Mouse (Mus musculus) neural tube, embryonic 13.5 days (tissue): ENCODE measurements at regions not wholly inside any gene's neighbourhood (a gene's known extent, or its start where the extent isn't known, plus 50 kb on each side); places are given as distances from the start of the nearest gene placed in this dataset.

Source experiments
- ATAC-seq: fragments of 200-750 bp; cut with Nextera tagmentation; 2 replicates; pipeline ENCODE4 v1.8.0; 2017; ENCODE audit warnings: low read depth, mild to moderate bottlenecking, moderate TSS enrichment, moderate library complexity
- H3K27ac ChIP-seq: fragments of 300-500 bp; sonication (generic); replicated peaks from 2 replicates; pipeline ENCODE4 v1.5.1; 2015; ENCODE audit warnings: moderate library complexity, mild to moderate bottlenecking, inconsistent platforms
- H3K27me3 ChIP-seq: fragments of 300-500 bp; sonication (generic); 2 replicates; pipeline ENCODE4 v1.6.1; 2015; ENCODE audit warnings: mild to moderate bottlenecking, inconsistent platforms
- H3K36me3 ChIP-seq: fragments of 300-500 bp; sonication (generic); 2 replicates; pipeline ENCODE4 v1.6.1; 2015; ENCODE audit warnings: mild to moderate bottlenecking, inconsistent platforms
- H3K4me1 ChIP-seq: fragments of 300-500 bp; sonication (generic); replicated peaks from 2 replicates; pipeline ENCODE4 v1.6.1; 2015; ENCODE audit warnings: inconsistent platforms
- H3K4me2 ChIP-seq: fragments of 300-500 bp; sonication (generic); 2 replicates; pipeline ENCODE4 v1.6.1; 2015; ENCODE audit warnings: inconsistent platforms, mild to moderate bottlenecking, moderate library complexity
- H3K4me3 ChIP-seq: fragments of 300-500 bp; sonication (generic); 2 replicates; pipeline ENCODE4 v1.5.1; 2015; ENCODE audit warnings: mild to moderate bottlenecking, inconsistent platforms
- H3K9ac ChIP-seq: fragments of 300-500 bp; sonication (generic); 2 replicates; pipeline ENCODE4 v1.6.1; 2015; ENCODE audit warnings: moderate library complexity, mild to moderate bottlenecking, inconsistent platforms
- H3K9me3 ChIP-seq: fragments of 300-500 bp; sonication (generic); 2 replicates; pipeline ENCODE4 v1.6.1; 2016; ENCODE audit warnings: inconsistent platforms
- WGBS: fragments of 180-500 bp; shearing (Covaris S2); methylation state at CpG from one replicate; pipeline ENCODE4 v1.1.7; 2015; 5-methylcytosine and 5-hydroxymethylcytosine counted together

DNA sequence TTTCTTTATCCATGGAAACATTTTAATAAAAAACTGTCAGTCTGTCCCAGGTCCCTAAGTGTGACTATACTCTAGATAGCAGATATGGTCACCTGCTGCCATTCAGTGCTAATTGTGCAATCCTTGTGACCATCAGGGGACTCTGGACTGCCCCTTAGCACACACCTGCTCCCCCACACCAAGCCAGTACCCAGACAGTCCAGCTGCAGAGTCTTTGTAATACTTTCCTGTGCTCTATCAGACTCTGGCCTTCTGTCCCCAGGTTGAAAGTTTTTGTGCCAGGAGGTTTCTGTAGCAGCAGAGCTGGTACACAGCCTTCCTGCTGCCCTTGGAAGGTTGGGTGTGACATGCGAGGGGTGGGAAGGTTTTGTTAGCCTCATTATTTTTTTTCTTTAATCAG is 366.9 kb upstream of the Gm10131 start:
- WGBS = 84% methylated on average over 1 of the region's 1 CpGs
- Histone ChIP-seq H3K27me3 (no peaks in the 10 kb centered on the region), H3K4me3 (no peak overlapping the region), H3K9me3 (no peaks in the 10 kb centered on the region), H3K4me2 (no peak overlapping the region), H3K4me1 (peaks cover 5% of the 10 kb centered on the region; the same call in 1 of the 2 replicates), H3K27ac (no peak overlapping the region), H3K9ac (no peak overlapping the region), H3K36me3 (no peaks in the 10 kb centered on the region)
- no peak for ATAC-seq

DNA sequence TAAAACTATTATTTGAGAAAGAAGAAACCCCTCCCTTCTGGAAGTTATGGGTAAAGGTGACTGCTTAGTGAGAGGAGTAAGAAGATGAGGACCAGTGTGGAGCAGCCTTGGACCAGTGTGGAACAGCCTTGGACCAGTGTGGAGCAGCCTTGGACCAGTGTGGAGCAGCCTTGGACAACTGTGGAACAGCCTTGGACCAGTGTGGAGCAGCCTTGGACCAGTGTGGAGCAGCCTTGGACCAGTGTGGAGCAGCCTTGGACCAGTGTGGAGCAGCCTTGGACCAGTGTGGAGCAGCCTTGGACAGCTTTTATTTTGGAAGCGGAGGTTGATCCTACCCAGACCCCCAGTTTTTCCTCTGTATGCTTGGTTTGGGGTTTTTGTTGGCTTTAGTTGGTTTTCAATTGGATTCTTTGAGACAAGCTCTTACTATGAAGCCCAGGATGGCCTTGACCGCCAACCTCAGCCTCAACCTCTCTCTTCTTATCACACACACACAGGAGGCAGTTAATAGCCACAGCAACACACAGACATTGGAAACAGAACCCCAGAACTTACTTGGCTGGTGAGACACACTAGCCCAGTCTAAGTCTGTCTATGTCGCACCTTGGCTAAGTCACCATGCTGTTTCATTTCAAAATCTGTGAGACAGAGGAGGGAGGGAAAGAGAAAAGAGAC is 364.7 kb upstream of the Gm10131 start:
- H3K36me3 ChIP-seq = no peaks in the 10 kb centered on the region

DNA sequence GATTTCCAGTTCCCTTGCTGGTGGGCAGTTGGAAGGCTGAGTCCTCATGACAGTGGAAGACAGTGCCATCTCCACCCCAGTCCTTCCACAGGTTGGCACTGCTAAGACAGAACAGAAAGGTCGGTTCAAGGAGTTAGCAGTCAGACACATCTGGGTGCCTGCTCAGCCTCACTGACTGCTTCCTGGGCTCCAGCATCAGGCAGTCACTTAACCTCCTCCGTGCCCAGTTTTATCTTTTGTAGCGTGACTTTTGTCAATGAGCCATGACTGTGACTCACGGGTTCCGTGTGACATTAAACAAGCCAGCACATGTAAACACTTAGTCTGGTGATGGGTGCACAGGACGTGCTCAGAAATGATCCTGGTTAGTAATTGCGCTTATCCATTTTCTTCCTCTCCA is 363.1 kb upstream of the Gm10131 start:
- H3K4me2 ChIP-seq = no peak overlapping the region
- H3K9ac ChIP-seq = no peak overlapping the region
- no peaks in the 10 kb centered on the region for H3K36me3 ChIP-seq
- H3K4me1 ChIP-seq = peaks cover 19% of the 10 kb centered on the region
- no peak overlapping the region for H3K27ac ChIP-seq
- no peak for ATAC-seq
- 71% methylated on average over 7 of the region's 7 CpGs for WGBS
- no peak overlapping the region for H3K4me3 ChIP-seq
- no peaks in the 10 kb centered on the region for H3K27me3 ChIP-seq
- no peaks in the 10 kb centered on the region for H3K9me3 ChIP-seq

More for the DNA sequence above, 364.7 kb upstream of the Gm10131 start:
- Histone ChIP-seq H3K9me3 (no peaks in the 10 kb centered on the region), H3K9ac (no peak overlapping the region), H3K4me1 (peaks cover 19% of the 10 kb centered on the region), H3K27ac (no peak overlapping the region), H3K4me2 (no peak overlapping the region), H3K4me3 (no peak overlapping the region), H3K27me3 (no peaks in the 10 kb centered on the region)
- 97% methylated on average over 3 of the region's 3 CpGs for WGBS
- ATAC-seq = no peak

DNA sequence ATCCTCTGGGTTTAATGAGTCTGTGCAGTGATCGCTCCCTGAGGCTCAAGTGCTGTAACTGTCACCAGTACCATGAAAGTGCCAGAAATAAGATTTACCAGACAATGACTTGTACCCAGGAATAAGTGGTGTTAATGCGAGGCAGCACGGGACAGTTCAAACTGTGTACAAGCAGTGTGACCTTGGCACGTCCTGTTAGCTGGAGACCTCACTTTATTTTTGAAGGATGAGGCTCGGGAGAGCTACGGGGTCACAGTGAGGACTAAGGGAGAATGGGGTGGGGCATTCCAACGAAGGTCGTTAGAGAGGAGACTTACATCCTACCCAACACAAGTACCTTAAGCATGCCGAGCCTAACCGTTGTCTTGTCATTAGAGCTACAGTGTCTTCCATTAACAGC is 362.2 kb upstream of the Gm10131 start:
- Histone ChIP-seq H3K4me3 (no peak overlapping the region), H3K27me3 (no peaks in the 10 kb centered on the region), H3K27ac (no peak overlapping the region), H3K4me2 (no peak overlapping the region), H3K36me3 (no peaks in the 10 kb centered on the region), H3K4me1 (peaks cover 24% of the 10 kb centered on the region), H3K9me3 (no peaks in the 10 kb centered on the region), H3K9ac (no peak overlapping the region)
- ATAC-seq = no peak
- 70% methylated on average over 10 of the region's 10 CpGs for WGBS

DNA sequence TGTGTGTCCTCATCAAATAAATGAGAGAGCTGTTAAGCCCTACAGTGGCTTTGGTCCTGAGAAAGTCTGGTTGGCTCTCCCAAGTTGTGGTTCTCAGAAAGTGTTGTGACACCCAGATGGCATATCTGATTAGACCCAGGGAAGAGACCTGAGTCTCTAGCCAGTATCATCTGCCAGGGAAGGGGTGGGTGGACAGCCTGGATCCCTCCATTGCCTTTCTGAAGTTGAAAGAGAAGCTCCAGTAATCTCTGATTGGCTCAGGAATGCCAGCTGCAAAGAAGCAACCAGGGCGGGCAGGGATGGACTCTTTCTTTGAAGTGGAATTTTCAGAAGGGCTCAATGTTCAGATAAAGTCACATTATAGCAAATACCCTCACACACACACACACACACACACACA is 361.8 kb upstream of the Gm10131 start:
- Histone ChIP-seq H3K27ac (no peak overlapping the region), H3K4me3 (no peak overlapping the region), H3K4me2 (no peak overlapping the region), H3K27me3 (no peaks in the 10 kb centered on the region), H3K9me3 (no peaks in the 10 kb centered on the region), H3K9ac (no peak overlapping the region), H3K36me3 (no peaks in the 10 kb centered on the region), H3K4me1 (peaks cover 24% of the 10 kb centered on the region)
- ATAC-seq = no peak
- 88% methylated on average over 1 of the region's 1 CpGs for WGBS

DNA sequence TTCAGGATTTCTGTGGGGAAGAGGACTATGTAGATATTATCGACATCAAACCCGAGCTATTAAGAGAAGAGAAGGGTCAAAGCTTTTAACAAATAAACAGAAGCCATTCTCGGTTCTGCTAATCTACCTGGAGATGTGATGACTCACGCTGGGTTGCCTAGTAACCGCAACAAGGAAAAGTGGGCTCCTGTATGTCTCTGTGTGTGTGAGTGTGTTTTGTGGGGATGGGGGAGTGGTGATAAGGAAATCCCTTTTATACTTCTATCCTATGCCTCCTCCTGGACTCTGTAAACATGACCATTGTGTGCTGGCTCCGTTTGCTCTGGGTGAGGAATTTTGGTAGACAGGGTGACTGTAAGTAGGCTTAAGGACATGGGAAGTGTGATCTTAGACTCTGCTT is 361.3 kb upstream of the Gm10131 start:
- 50% methylated on average over 6 of the region's 6 CpGs for WGBS
- Histone ChIP-seq H3K36me3 (no peaks in the 10 kb centered on the region), H3K4me3 (no peak overlapping the region), H3K4me1 (peaks cover 24% of the 10 kb centered on the region), H3K9ac (no peak overlapping the region), H3K27me3 (no peaks in the 10 kb centered on the region), H3K4me2 (no peak overlapping the region), H3K9me3 (no peaks in the 10 kb centered on the region), H3K27ac (no peak overlapping the region)
- 0 out of 2 replicates have a peak, but pooled peaks have one; percentile 40 for ATAC-seq

DNA sequence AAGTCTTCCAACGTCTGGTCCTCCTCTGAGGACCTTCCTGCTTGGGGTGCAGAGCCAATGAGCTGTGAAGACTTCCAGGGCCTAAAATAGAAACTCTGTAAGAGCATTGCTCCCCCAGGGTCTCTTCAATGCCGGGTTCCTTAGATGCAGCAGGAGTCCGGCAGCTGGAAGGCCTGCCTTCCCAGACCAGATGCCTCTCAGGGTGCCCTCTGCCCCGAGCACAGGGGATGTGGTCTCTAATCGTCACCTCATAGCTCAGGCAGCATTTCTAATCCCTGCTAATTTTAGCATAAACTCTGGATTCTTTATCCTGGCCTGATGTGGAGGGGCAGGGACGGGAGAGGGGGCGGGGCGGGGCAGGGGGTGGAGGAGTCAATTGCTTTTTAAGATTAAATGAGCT is 360.9 kb upstream of the Gm10131 start:
- 50% methylated on average over 8 of the region's 8 CpGs for WGBS
- Histone ChIP-seq H3K27me3 (no peaks in the 10 kb centered on the region), H3K27ac (no peak overlapping the region), H3K9me3 (no peaks in the 10 kb centered on the region), H3K9ac (no peak overlapping the region), H3K4me2 (no peak overlapping the region), H3K4me3 (no peak overlapping the region), H3K4me1 (peaks cover 24% of the 10 kb centered on the region), H3K36me3 (no peaks in the 10 kb centered on the region)
- ATAC-seq = 0 out of 2 replicates have a peak, but pooled peaks have one; percentile 17

DNA sequence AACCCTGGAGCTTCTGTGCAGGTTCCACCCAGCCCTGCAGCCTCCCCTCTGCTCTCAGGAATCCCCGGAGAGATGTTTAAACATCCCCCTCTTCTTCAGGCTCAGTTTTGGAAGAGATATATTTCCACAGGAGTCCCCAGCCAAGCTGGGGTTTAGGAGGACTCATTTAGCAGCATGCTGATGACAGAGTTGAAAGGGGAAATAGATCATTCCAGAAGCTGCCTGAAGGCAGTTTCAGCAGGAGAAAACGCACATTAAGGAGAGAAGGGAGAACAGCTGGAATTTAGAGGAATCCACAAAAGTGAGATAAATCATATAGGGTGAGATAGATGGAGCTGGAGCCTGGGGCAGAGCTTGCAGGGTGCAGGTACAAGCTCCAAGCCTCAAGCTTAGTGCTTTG is 357.6 kb upstream of the Gm10131 start:
- no peak overlapping the region for H3K4me2 ChIP-seq
- H3K27ac ChIP-seq = no peak overlapping the region
- peaks cover 7% of the 10 kb centered on the region; the same call in 1 of the 2 replicates for H3K9me3 ChIP-seq
- WGBS = 41% methylated on average over 2 of the region's 2 CpGs
- H3K4me1 ChIP-seq = peaks cover 29% of the 10 kb centered on the region
- H3K4me3 ChIP-seq = no peak overlapping the region
- no peaks in the 10 kb centered on the region for H3K27me3 ChIP-seq
- H3K9ac ChIP-seq = no peak overlapping the region
- no peaks in the 10 kb centered on the region for H3K36me3 ChIP-seq
- ATAC-seq = no peak

DNA sequence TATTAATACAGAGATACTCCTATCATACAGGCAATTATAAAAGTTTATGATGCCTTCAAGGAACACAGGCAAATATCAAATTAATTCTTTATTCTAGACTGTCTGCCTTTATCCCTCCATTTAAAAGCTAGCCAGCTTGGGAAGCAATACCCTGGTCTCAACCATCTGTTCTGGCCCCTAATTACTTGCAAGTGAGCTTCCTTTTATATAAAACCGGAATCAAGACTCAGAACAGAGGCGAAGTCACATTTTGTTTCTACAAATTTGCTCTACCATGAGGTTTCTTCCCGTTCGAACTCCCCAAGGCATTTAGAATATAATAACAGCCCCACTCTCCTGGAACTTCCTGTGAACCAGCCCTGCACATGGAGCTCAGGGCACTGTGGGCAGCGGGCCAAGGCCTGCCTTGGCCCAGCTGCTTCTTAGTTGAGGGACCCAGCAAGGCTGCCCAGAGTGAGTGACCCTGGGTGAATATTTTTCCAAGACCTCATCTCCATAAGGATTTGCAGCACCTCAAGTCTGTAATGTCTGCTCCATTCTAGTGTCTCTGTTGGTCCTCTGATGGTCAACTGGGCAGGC is 355.3 kb upstream of the Gm10131 start:
- Histone ChIP-seq H3K27me3 (no peaks in the 10 kb centered on the region), H3K4me1 (peaks cover 10% of the 10 kb centered on the region), H3K9ac (no peak overlapping the region), H3K4me2 (no peak overlapping the region), H3K4me3 (no peak overlapping the region), H3K27ac (no peak overlapping the region; the same call in 1 of the 2 replicates), H3K9me3 (peaks cover 7% of the 10 kb centered on the region; the same call in 1 of the 2 replicates), H3K36me3 (no peaks in the 10 kb centered on the region)
- no peak for ATAC-seq
- 60% methylated on average over 5 of the region's 5 CpGs for WGBS

DNA sequence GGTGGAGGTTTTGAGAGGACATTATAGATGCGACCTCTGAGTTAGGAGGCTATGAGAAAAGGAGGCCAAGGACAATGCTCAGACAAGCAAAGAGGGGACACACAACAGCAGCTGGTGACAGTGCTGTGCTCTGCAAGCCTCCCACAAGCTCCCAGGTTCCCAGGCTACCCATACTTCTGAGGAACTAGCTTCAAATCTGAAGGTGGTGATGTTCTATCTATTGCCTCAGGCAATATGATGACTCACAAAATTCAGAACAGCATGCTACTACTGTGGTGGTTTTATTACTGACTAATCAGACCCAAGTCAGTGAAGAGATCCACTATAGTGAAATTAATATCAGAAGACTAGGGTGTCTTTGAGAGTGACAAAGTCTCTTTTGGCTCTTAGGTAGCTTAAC is 353.9 kb upstream of the Gm10131 start:
- no peak for ATAC-seq
- H3K36me3 ChIP-seq = no peaks in the 10 kb centered on the region
- peaks cover 10% of the 10 kb centered on the region for H3K4me1 ChIP-seq
- H3K9ac ChIP-seq = no peak overlapping the region
- no peak overlapping the region for H3K4me2 ChIP-seq
- 95% methylated on average over 1 of the region's 1 CpGs for WGBS
- H3K4me3 ChIP-seq = no peak overlapping the region
- peaks cover 7% of the 10 kb centered on the region; the same call in 1 of the 2 replicates for H3K9me3 ChIP-seq
- H3K27me3 ChIP-seq = no peaks in the 10 kb centered on the region
- no peak overlapping the region for H3K27ac ChIP-seq

DNA sequence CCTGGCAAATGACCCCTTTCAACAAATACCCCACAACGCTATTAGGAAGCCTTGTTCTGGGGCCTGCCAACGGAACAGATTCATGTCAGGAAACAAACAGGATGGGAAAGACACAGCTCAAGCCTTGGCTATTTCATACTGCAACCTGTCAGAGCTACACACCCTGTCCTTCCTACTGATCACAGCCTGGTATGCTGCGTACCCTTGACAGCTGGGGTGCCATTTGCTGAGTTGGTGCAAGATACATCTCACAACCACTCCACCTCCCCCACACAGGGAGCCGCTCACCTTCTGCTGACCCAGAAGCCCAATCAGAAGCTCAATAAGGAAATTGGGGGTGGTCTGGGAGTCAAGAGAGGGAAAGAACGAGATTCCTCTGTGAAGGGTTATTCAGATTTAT is 350.7 kb upstream of the Gm10131 start:
- H3K27ac ChIP-seq = no peak overlapping the region
- 83% methylated on average over 5 of the region's 5 CpGs for WGBS
- ATAC-seq = no peak
- H3K9me3 ChIP-seq = peaks cover 7% of the 10 kb centered on the region; the same call in 1 of the 2 replicates
- H3K27me3 ChIP-seq = no peaks in the 10 kb centered on the region
- no peak overlapping the region for H3K4me2 ChIP-seq
- no peaks in the 10 kb centered on the region for H3K36me3 ChIP-seq
- H3K4me3 ChIP-seq = no peak overlapping the region
- no peak overlapping the region for H3K9ac ChIP-seq
- H3K4me1 ChIP-seq = peaks cover 5% of the 10 kb centered on the region

DNA sequence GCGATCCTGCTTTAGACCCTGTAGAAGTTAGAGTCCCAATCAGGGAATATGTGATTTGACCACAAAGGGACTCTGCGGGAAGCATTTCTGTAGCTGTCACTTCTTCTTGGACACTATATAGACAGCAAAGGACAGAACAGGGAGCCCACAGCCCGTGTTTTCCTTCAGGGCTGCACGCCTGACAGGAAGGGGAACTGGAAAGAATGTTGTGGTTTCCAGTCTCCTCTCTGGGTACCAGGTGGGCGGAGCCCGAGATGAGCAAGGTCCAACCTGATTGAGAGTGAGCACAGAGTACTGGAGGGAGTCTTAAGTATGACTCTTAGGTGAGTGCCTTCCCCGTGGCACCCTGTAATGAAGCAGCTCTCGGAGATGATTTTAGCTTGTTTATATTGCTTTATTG is 346.8 kb upstream of the Gm10131 start:
- Histone ChIP-seq H3K9ac (no peak overlapping the region), H3K4me1 (0 out of 2 replicates have a peak, but pooled peaks cover 2% of the 10 kb centered on the region), H3K4me2 (no peak overlapping the region), H3K9me3 (no peaks in the 10 kb centered on the region), H3K36me3 (no peaks in the 10 kb centered on the region), H3K27me3 (no peaks in the 10 kb centered on the region), H3K27ac (no peak overlapping the region), H3K4me3 (no peak overlapping the region)
- ATAC-seq = no peak
- WGBS = 89% methylated on average over 8 of the region's 8 CpGs

DNA sequence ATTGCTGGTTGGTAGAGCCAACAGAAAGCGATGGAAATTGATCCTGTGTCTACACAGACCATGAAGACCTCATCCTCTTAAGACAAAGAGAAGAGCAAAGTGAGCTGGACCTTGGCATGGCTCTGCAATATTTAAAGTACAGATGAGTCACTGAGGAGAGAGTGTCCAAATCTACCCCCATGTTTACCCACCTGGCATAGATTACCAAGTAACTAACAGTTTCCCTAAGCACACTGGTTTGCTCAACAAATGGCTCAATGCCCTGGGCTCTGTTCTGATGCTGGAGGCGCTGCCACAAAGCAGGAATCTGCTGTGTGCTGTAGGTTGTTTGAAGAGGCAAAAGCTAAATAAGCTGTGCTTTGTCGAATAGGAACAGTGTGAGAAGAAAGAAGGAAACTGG is 345.0 kb upstream of the Gm10131 start:
- H3K4me2 ChIP-seq = no peak overlapping the region
- no peak overlapping the region for H3K27ac ChIP-seq
- H3K4me3 ChIP-seq = no peak overlapping the region
- H3K9me3 ChIP-seq = 0 out of 2 replicates have a peak, but pooled peaks cover 3% of the 10 kb centered on the region
- H3K27me3 ChIP-seq = no peaks in the 10 kb centered on the region
- H3K9ac ChIP-seq = no peak overlapping the region
- ATAC-seq = no peak
- 82% methylated on average over 3 of the region's 3 CpGs for WGBS
- H3K4me1 ChIP-seq = 0 out of 2 replicates have a peak, but pooled peaks cover 2% of the 10 kb centered on the region
- no peaks in the 10 kb centered on the region for H3K36me3 ChIP-seq
